Mouse (Mus musculus): ENCODE data around the gene Ints6l. TPM values are rescaled to one million over a fixed set of nuclear protein-coding genes. Genes with fewer than 3 reads are reported as not detected.

Gene Ints6l
- 1.0 and 4.4 TPM in 2 replicates for polyA plus RNA-seq (2012; rRNA removed)

DNA sequence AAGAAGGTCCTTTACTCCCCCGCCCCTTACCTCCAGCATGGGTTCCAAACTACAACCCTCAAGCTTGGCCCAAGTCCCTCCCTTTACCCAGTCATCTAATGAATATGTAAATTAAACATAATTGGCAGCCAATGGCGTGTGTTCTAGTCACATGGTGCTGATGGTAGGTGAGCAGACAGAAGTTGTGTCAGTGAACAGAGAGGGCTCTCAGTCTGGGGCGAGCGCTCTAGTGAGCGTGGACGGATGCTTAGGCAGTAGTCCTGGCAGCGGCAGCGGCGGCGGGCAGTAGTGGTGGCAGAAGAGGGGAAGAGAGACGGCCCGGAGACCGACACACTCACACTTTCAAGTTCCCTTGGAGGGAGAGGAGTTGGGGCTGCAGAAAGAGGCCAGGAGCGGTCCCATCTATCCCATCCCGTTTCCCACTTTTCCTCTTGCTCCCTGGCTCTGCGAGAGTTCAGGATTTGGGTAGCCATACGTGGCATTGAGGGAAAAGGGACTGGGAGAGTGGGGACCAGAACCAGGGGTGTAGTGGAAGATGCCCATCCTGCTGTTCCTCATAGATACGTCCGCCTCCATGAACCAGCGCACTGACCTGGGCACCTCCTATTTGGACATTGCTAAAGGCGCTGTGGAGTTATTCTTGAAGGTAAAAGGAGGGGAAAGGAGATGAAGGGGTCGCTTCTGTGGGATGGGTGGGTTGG, at the start of gene Ints6l:
Gene Ints6l (plus strand): TSS at position 187 of the 701 bp plus-strand sequence.

DNA sequence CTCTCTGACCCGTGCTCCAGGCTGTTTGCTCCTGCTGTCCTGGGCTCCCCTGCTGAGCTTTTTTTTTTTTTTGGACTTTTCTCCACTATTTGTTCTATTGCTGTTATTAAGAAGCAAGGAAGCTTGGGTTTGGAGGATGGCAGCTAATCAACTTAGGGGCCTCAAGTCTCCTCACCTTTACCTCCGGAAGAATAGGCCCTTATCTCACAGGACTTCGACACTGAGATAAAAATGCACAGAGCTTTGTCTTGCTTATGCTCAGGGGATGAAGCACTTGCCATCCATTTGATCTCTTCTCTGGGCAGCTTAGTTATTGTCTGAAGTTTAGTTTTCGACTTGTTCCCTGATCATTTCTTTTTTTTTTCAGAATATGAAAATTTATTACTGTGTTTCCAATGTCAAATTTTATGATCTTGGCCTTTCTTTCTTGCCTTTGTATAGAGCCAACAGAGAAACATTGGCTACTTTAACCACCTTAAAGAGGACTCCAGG, 7.1 kb upstream of the Ints6l start, which contains the start of gene Gm2174:
Gene Gm2174 (plus strand): TSS at position 442 of the 492 bp plus-strand sequence.

DNA sequence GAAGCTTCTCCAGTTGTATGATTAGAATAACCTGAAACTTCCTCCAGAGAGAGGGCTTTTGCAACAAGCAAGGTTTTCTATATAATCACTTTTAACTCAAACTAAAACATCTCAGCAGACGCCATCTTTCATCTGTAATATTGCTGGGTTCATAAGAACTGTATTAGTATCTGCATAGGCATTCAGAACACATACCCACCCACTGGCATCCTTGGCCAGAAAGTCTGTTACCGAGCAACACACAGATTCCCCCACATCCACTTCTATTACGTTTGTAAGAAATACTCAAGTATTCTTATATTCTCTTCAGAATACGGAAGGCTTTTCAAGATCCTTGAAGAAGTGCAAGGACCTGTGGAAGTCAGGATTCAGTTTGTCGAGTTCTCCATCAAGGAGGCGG, 69.8 kb downstream of the Ints6l start, which contains the start of gene Gm10477:
Gene Gm10477 (plus strand): TSS at position 301 of the 400 bp plus-strand sequence.

DNA sequence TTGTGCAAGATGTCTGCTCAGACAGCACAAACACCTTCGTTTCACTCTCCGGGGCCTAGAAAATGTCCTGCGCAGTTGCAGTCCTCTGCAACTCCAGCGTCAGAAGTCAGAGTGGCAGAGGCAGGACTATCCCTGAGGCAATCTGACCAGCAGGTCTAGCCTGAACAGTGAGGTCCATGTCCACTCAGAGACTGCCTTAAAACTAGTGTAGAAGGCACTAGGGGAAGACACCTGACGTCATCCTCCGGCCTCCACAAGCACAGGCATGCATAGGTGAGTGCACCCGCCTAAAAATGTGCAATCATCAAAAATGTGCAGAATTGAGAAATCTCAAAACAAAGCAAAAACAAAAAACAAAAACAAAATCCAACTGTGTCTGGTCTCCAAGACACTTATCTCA, 94.8 kb downstream of the Ints6l start, which contains the start of gene Gm648:
Gene Gm648 (minus strand): TSS at position 101 of the 400 bp plus-strand sequence.

Other genes starting within 250 kb of the Ints6l start
- not detected in 2 replicates for gene Gm773, start 242.0 kb upstream of the Ints6l start, polyA plus RNA-seq (2012; rRNA removed)
- gene Zfp449, start 108.5 kb upstream of the Ints6l start, polyA plus RNA-seq (2012; rRNA removed) = 0.05 and 0.08 TPM in 2 replicates
- gene Smim10l2a, start 80.3 kb upstream of the Ints6l start, polyA plus RNA-seq (2012; rRNA removed) = 0.76 and 0.84 TPM in 2 replicates
- gene Gm2174, start 6.9 kb upstream of the Ints6l start, polyA plus RNA-seq (2012; rRNA removed) = not detected in 2 replicates
- not detected in 2 replicates for gene Gm10477, start 69.9 kb downstream of the Ints6l start, polyA plus RNA-seq (2012; rRNA removed)
- not detected in 2 replicates for gene Gm648, start 94.7 kb downstream of the Ints6l start, polyA plus RNA-seq (2012; rRNA removed)
- gene Mmgt1, start 143.2 kb downstream of the Ints6l start, polyA plus RNA-seq (2012; rRNA removed) = 1.1 and 1.2 TPM in 2 replicates
- gene Slc9a6, start 154.9 kb downstream of the Ints6l start, polyA plus RNA-seq (2012; rRNA removed) = 12.6 and 14.8 TPM in 2 replicates

Data from stomach, adult 2 months (tissue).